Mouse (Mus musculus) neural tube, embryonic 14.5 days (tissue): ENCODE measurements around the gene B4gat1. TPM values are rescaled to one million over a fixed set of nuclear protein-coding genes. Genes with fewer than 3 reads are reported as not detected.
A peak's percentile ranks its signal among the peaks of the same experiment; 100 is the strongest.

Experiments used
- ATAC-seq: fragments of 200-750 bp; cut with Nextera tagmentation; 2 replicates; pipeline ENCODE4 v1.8.0; 2017; ENCODE audit warnings: low read depth, mild to moderate bottlenecking, moderate TSS enrichment, moderate library complexity
- H3K27ac ChIP-seq: fragments of 300-500 bp; sonication (generic); 2 replicates; pipeline ENCODE4 v1.5.1; 2014; ENCODE audit warnings: low read depth, mild to moderate bottlenecking, control low read depth, low read length, moderate library complexity, mixed read lengths
- H3K27me3 ChIP-seq: fragments of 300-500 bp; sonication (generic); 2 replicates; pipeline ENCODE4 v1.6.1; 2014; ENCODE audit warnings: low read length; ENCODE audit not compliant: control insufficient read depth, insufficient read depth
- H3K36me3 ChIP-seq: fragments of 300-500 bp; sonication (generic); 2 replicates; pipeline ENCODE4 v1.6.1; 2014; ENCODE audit warnings: low read length, mixed read lengths; ENCODE audit not compliant: control insufficient read depth, insufficient read depth
- H3K4me1 ChIP-seq: fragments of 300-500 bp; sonication (generic); 2 replicates; pipeline ENCODE4 v1.6.1; 2014; ENCODE audit warnings: low read length; ENCODE audit not compliant: control insufficient read depth, insufficient read depth
- H3K4me2 ChIP-seq: fragments of 300-500 bp; sonication (generic); 2 replicates; pipeline ENCODE4 v1.6.1; 2014; ENCODE audit warnings: mild to moderate bottlenecking, low read depth, low read length, control low read depth
- H3K4me3 ChIP-seq: fragments of 300-500 bp; sonication (generic); 2 replicates; pipeline ENCODE4 v1.5.1; 2014; ENCODE audit warnings: low read depth, low read length, control low read depth, mixed read lengths
- H3K9ac ChIP-seq: fragments of 300-500 bp; sonication (generic); replicated peaks from 2 replicates; pipeline ENCODE4 v1.6.1; 2014; ENCODE audit warnings: low read depth, mild to moderate bottlenecking, control low read depth, low read length, mixed read lengths
- H3K9me3 ChIP-seq: fragments of 300-500 bp; sonication (generic); 2 replicates; pipeline ENCODE4 v1.6.1; 2016; ENCODE audit warnings: low read length; ENCODE audit not compliant: control insufficient read depth
- WGBS: fragments of 180-500 bp; shearing (Covaris S2); extraction: QIAGEN DNeasy Blood & Tissue Kit; methylation state at CpG from one replicate; pipeline ENCODE4 v1.1.7; 2014; 5-methylcytosine and 5-hydroxymethylcytosine counted together
- polyA plus RNA-seq: library from polyadenylated mRNA; unstranded; fragments of >200 nt; fragmentation: Nextera tagmentation; extraction: Ambion mirVana; gene quantifications from 2 replicates; pipeline ENCODE4 v1.2.1, GENCODE M21; 2014

Gene B4gat1
- polyA plus RNA-seq, 1 experiment from 2014 or later, result 108 TPM

- H3K9ac ChIP-seq, result no peak overlapping the region
- no peaks in the 10 kb centered on the region for H3K36me3 ChIP-seq
- H3K27ac ChIP-seq, result no peak overlapping the region
- H3K4me2 ChIP-seq, result no peak overlapping the region
- H3K4me3 ChIP-seq, result no peak overlapping the region
- H3K27me3 ChIP-seq, result no peaks in the 10 kb centered on the region
- WGBS, result 84% methylated on average over 3 of the region's 3 CpGs
- no peak for ATAC-seq
- no peaks in the 10 kb centered on the region for H3K4me1 ChIP-seq
- H3K9me3 ChIP-seq, result no peaks in the 10 kb centered on the region
Observed at GRCm38 (mm10) chr19:5018191-5018590, 20.4 kb upstream of the B4gat1 start.

DNA sequence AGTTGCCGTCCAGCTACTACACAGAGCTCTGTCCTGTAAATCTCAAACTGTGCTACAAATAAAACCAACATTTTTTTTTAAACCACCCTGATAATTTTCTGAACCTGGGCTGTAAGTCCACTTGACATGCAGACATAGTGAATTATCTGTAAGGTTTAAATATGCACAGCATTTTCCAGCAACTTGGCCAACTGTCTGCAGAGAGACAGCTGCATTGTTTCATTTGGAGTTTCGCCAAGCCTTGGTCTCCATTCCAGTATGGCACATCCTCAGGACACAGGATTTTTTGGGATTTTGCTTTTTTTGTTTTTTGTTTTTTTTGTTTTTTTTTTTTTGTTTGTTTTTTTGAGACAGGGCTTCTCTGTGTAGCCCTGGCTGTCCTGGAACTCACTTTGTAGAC, 17.2 kb upstream of the B4gat1 start:
- Histone ChIP-seq H3K4me1 (no peaks in the 10 kb centered on the region; the same call in 1 of the 2 replicates), H3K9ac (no peak overlapping the region), H3K27ac (no peak overlapping the region), H3K36me3 (no peaks in the 10 kb centered on the region), H3K9me3 (no peaks in the 10 kb centered on the region), H3K27me3 (no peaks in the 10 kb centered on the region), H3K4me3 (no peak overlapping the region), H3K4me2 (no peak overlapping the region)
- ATAC-seq, result no peak
- WGBS, result 89% methylated on average over 2 of the region's 2 CpGs

DNA sequence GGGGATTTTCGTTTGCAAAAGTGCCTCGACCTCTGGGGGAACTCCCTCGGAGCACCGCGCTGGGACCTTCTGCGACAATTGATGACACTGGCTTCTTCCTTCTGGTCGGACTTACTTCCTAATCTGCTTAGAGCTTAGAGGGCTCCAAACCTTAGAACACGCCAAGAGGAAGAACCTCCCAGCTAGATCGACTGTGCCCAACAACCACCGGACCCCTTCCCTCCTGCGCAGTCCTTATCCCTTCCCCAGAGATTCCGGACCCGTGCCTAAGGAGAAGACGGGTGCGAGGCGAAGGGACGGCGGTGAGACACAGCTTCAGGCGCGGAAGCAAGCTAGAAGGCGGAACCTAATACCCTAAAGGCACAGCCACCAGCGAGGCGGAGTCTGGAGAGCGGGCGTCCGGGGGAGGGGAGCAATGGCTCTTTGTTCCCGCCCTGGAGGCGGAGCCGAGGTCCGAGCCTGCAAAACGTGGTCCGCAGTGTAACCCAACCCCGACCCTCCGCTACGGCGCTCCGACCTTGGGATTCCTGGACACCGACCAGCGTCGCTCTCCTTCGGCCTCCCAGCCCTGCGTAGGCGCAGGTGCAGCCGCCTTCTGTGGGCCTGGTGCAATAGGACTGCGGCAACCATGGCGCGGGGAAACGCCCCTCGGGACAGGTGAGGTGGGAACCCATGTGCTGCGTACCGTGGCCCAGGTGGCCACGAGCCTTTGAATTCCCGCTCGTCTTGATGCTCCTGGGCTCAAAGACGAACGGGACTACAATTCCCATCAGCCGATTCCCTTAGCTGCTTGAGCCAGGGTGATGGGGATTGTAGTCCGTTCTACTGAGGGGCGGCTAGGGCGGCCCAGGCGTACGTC, 14.8 kb upstream of the B4gat1 start, which contains the start of gene Slc29a2:
TSS of gene Slc29a2 (plus strand) at position 240 of the 859 bp plus-strand sequence.
- no peaks in the 10 kb centered on the region for H3K27me3 ChIP-seq
- peak within 1 kb of the TSS; percentile 60 for H3K4me3 ChIP-seq
- H3K9me3 ChIP-seq, result no peaks in the 10 kb centered on the region
- WGBS, result under 1% methylated on average over 62 of the region's 62 CpGs
- H3K4me1 ChIP-seq, result no peaks in the 10 kb centered on the region; the same call in 1 of the 2 replicates
- peak within 1 kb of the TSS; percentile 70 for H3K4me2 ChIP-seq
- peak within 1 kb of the TSS; percentile 88 for H3K27ac ChIP-seq
- peak within 1 kb of the TSS; percentile 69 for H3K9ac ChIP-seq
- ATAC-seq, result peak; percentile 94
- H3K36me3 ChIP-seq, result no peaks in the 10 kb centered on the region

GRCm38 (mm10) chr19:5026111-5026510, 12.5 kb upstream of the B4gat1 start:
- H3K9ac ChIP-seq, result no peak overlapping the region
- H3K4me2 ChIP-seq, result no peak overlapping the region
- 89% methylated on average over 8 of the region's 8 CpGs for WGBS
- H3K36me3 ChIP-seq, result peaks cover 15% of the 10 kb centered on the region; the same call in 1 of the 2 replicates
- H3K27me3 ChIP-seq, result no peaks in the 10 kb centered on the region
- H3K27ac ChIP-seq, result no peak overlapping the region
- H3K4me3 ChIP-seq, result no peak overlapping the region
- no peaks in the 10 kb centered on the region for H3K9me3 ChIP-seq
- H3K4me1 ChIP-seq, result no peaks in the 10 kb centered on the region; the same call in 1 of the 2 replicates
- ATAC-seq, result no peak

DNA sequence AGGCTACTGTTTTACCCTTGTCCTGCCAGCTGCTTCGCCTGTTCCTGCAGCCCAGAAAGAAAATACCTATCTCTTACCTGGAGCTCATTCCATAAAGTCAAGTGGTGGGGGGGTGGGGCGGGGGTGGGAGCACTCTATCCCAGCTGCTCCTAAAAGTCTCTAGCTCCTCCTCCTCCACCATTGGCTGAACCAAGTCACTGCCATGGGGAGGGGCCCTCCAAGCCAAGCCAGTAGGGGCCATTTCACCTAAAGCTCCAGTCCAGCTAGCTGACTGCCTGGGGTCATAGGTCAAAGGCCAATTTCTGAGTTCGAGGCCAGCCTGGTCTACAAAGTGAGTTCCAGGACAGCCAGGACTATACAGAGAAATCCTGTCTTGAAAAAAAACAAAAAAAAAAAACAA, 5.9 kb upstream of the B4gat1 start:
- no peak for ATAC-seq
- Histone ChIP-seq H3K4me1 (no peaks in the 10 kb centered on the region), H3K36me3 (peaks cover 15% of the 10 kb centered on the region; the same call in 1 of the 2 replicates), H3K4me3 (no peak overlapping the region), H3K4me2 (no peak overlapping the region), H3K27me3 (no peaks in the 10 kb centered on the region), H3K9me3 (no peaks in the 10 kb centered on the region), H3K27ac (no peak overlapping the region), H3K9ac (no peak overlapping the region)
- 90% methylated on average over 3 of the region's 3 CpGs for WGBS

GRCm38 (mm10) chr19:5036577-5036976, 2.0 kb upstream of the B4gat1 start:
- Histone ChIP-seq H3K4me1 (peaks cover 16% of the 10 kb centered on the region), H3K4me2 (no peak overlapping the region), H3K36me3 (no peaks in the 10 kb centered on the region; the same call in 1 of the 2 replicates), H3K9me3 (no peaks in the 10 kb centered on the region), H3K9ac (no peak overlapping the region), H3K4me3 (no peak overlapping the region), H3K27ac (no peak overlapping the region), H3K27me3 (no peaks in the 10 kb centered on the region)
- ATAC-seq, result no peak
- WGBS, result 84% methylated on average over 4 of the region's 4 CpGs

- H3K4me1 ChIP-seq, result peaks cover 24% of the 10 kb centered on the region
- H3K4me3 ChIP-seq, result peak overlapping the region; percentile 86
- ATAC-seq, result peak; percentile 76
- H3K36me3 ChIP-seq, result peaks cover 4% of the 10 kb centered on the region; the same call in 1 of the 2 replicates
- WGBS, result 6% methylated on average over 32 of the region's 32 CpGs
- H3K27ac ChIP-seq, result peak overlapping the region; percentile 87; the same call in 1 of the 2 replicates
- H3K9me3 ChIP-seq, result no peaks in the 10 kb centered on the region
- peak overlapping the region; percentile 98 for H3K4me2 ChIP-seq
- no peaks in the 10 kb centered on the region for H3K27me3 ChIP-seq
- H3K9ac ChIP-seq, result peak overlapping the region; percentile 89
Observed at GRCm38 (mm10) chr19:5037678-5038571, 701 bp upstream of the B4gat1 start.

- no peaks in the 10 kb centered on the region for H3K27me3 ChIP-seq
- H3K4me3 ChIP-seq, result peak overlapping the region; percentile 86
- ATAC-seq, result peak; percentile 15; the same call in 1 of the 2 replicates
- no peaks in the 10 kb centered on the region for H3K9me3 ChIP-seq
- H3K4me2 ChIP-seq, result peak overlapping the region; percentile 98
- H3K4me1 ChIP-seq, result peaks cover 24% of the 10 kb centered on the region
- peaks cover 7% of the 10 kb centered on the region; the same call in 1 of the 2 replicates for H3K36me3 ChIP-seq
- WGBS, result 12% methylated on average over 41 of the region's 41 CpGs
- peak overlapping the region; percentile 89 for H3K9ac ChIP-seq
- H3K27ac ChIP-seq, result peak overlapping the region; percentile 87
Observed at GRCm38 (mm10) chr19:5039301-5040114, 882 bp downstream of the B4gat1 start.
